Mouse (Mus musculus) c-Kit-positive CD71-negative TER-119-negative erythroid progenitor cells, embryonic 14.5 days (primary cell): ENCODE results near the gene Tk2.
"Not testable (repeated sequence)": the region's sequence is repeated elsewhere in the genome, so short reads cannot be mapped to it uniquely, and the experiment has no call there.

Source experiments
- DNase-seq: peaks from one replicate; pipeline ENCODE4 v3.0.0-alpha.2; 2013; ENCODE audit warnings: low read depth

Tk2 gene

GRCm38 (mm10) chr8:104248276-104248675 is at the start of gene Tk2:
TSS of gene Tk2 (minus strand) at chr8:104248558.
- DNase-seq: peak; percentile 66

DNA sequence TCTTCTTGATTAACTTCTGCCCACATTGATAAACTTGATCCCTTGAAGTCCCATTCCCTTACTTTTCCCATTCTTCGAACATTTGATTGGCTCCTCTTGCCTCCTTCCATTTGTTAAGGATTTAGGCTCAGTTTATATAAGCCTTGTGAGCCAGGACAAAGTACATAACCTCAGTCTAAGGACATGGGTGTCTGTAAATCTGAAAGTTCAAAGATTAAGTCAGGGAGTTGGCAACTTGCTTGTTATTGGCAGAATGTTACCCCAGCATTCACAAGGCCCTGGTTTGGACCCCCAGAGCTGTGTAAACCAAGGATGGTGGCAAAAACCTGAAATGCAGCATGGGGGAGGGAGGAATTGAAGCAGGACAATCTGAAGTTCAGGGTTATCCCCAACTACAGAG is 46.0 kb upstream of the Tk2 start:
- DNase-seq: no peak

DNA sequence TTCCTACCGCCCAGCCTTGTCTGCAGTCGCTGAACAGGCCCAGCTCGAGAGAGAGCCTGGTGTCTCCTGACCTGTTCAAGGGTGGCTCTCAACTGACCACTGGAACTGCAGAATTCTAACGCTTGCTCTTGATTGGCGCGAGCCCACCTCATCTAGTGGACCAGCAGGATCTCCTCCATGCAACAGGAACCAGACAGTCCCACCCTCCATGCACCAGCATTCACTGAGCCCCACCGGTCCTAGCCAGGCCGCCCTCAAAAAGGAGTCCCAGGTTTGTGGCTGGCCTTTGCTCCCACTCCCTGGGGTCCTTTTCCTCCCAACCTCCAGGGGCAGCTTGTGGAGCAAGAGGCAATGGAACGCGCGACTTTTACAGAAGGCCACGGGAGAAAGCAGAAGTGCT is 44.7 kb upstream of the Tk2 start, which contains the start of gene Cmtm2a:
Gene Cmtm2a, minus strand, starts transcription at position 101 of the 400 bp plus-strand sequence.
- DNase-seq: not testable (repeated sequence)

DNA sequence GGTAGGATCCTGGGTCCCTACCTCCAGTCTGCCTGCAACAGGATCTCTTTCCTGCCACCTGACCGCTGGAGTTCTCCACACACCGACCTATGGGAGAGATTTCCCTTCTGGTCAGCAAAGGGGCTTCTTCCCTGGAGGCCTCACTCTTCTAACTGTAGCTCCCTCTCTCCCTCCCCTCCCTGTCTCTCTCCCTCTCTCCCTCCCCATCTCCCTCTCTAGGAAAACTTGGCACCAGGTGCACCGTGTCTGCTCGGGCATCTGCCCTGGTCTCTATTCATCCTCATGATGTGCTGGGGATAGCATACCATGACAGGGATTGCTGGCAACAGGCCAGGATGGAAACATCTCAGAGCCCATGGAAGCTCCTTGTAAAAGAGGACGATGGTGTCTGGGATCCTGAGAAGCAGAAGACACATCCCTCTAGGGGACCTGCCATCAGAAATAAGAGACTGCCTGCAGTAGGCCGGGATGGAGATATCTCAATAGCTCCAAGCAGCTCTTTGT is 20.6 kb upstream of the Tk2 start:
- DNase-seq: no peak

GRCm38 (mm10) chr8:104268368-104268767 is 20.0 kb upstream of the Tk2 start:
- DNase-seq: no peak

DNA sequence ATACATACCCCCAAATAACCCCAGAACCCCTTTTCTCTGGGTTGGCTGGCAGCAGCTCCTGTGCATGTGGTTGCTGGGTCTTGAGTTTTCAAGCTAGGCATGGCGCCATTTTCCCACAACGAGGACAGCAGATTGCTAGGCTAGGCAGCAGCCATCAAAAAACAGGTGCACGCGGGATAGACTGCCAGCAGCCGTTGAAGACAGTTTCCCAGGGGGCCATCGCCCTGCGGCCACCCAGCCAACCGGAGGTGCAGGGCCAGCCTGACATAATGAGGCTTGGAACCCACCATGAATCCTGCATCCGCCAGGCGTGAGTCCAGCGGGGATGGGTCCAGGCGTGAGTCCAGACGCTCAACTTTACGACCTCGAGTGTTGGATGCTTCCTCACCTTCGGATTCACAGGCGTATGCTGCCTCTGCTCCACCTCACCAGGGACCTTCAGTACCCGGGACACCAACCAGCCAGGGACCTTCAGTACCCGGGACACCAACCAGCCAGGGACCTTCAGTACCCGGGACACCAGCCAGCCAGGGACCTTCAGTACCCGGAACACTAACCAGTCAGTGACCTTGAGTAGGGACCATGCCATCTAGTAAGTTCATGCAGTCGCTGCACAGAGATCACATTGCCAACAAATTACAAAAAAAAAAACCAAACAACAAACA is 16.0 kb upstream of the Tk2 start:
- not testable (repeated sequence) for DNase-seq

GRCm38 (mm10) chr8:104261802-104262201 is 13.4 kb upstream of the Tk2 start:
- not testable (repeated sequence) for DNase-seq

DNA sequence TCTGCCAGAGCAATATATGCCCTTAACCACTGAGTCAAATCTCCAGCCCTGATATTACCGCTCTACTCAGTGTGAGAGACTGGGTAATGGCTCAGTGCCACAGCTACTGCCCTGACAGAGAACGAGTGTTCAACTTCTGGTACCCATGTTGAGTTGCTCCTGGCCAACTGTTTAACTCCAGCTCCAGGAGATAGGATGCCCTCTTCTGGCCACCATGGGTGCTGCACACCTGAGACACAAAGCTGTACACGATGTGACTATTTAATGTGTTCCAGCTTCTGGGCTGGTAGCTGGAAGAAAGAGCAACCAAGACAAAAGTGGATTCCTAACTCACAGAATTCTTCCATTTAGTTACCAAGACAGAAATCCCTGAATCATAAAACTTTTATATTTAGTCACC is 4.7 kb upstream of the Tk2 start:
- no peak for DNase-seq

- DNase-seq: no peak
Measured at GRCm38 (mm10) chr8:104251461-104251860, 3.1 kb upstream of the Tk2 start.

DNA sequence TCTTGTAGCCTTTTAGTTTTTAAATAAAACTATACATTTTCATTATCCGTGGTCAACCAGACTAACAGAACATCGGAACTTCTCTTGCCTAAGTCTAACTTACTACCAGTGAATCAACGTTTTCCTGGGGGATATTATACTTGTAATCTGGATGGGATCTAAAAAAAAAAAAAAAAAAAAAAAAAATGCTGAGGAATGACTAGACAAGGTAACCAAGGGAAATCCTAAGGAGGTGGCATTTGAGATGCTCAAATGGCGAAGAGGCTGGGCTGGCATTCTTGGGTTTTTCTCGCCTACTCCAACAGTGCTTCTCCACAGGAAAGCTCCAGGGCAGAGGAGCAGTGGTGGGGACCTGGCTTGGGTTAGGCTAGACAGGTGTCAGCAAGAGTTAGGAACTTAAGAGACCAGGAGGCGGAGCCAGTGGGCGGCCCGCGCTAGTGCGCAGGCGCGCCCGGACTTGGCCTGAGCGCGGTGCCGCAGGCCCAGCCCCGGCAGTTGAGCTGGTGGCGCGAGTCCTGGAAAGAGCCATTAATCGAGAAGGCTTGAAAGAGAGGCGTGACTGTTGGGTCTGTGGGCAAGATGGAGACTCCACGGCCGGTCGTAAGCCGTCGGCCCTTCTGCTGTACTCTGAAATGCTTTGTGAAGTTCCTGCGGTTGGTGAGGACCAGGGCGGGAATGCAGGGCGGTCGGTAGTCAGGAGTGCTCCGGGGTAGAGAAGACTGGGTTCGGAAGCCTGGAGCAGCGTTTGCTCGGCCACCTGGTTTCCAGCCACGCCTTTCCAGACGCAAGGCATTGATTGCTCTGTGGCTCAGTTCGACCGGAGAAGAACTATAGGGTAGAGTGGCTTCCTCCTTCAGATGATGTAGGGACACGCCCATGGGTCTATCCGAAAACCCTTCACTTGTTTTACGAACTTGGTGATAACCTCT is 2.3 kb upstream of the Tk2 start, which contains the start of gene Cklf:
Gene Cklf, plus strand, starts transcription at position 423 of the 929 bp plus-strand sequence.
- peak; percentile 76 for DNase-seq

DNA sequence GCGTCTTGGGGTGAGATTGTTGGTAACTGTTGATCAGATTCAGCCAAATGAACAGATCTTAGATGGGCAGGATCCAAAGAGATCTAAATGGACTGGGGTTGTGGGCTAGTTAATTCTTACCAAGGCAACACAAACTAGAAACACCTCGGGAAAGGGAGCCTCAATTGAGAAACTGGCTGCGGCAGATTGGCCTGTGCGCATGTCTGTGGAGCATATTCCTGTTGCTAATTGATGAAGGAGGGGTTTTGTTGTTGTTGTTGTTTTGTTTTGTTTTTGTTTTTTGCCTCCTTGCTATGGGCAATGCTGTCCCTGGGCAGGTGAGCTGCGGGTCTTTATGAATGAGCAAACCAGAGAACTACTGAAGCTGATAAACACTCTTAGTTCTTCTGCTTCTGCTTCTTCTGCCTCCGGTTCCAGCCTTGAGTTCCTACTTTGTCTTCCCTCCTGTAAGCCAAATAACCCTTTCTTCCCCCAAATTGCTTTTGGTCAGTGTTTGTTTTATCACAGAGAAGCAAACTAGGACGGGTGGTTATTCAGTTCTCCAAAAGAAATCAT is 1.2 kb upstream of the Tk2 start:
- DNase-seq: no peak

DNA sequence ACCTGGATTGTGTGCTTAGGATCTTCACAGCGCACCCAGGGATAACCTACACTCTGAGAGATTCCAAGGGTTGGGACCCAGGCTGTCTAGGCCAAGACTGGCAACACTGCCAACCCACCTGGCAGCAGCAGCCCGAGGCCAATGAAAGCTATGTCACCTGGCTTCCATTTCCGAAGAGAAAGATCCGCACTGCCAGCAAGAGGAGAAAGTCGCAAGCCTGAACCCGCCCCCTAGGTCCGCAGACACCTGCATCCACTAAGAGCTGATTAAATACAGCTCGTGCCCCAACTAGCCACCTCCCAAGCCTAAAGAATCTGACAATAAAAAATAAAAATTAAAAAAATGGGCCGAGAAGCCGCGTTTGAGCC is 466 bp downstream of the Tk2 start:
- no peak for DNase-seq

DNA sequence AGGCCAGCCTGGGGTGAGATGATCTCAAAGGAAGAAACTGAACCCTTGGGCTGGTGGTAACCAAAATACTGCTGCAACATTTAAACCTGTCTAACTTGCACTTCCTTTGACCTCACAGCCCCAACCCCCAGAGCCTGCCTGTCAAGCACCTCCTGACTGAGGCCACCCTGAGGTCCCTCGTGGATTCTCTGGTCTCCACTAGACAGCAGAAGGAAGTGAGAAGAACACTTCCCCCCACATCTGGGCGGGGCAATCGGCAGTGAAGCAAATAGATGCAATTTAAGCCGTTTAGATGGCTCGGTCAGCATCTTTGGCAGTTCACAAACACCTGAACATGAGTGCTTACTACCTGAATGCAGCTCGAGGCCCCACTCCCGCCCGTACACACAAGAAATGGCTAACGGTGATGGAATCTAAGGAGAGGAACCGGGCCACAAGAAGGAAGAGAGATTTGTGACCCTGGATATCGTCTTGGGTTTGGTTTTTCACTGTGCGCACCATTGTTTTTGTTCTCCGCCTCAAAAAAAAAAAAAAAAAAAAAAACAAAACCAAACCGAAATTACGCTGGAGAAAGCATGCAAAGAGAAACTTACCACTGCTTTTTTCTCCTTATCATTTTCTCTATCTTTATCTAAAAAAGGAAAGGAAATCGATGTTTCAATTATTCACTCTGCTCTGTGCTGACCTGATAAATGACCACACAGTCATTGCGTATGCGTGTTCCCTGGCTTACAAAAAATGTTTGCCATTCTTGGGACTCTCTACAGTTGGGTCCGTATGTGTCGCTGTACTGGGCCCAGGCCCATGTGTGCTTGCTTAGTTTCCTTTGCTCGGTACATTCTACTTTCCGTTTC is 1.1 kb downstream of the Tk2 start:
- DNase-seq: no peak

- DNase-seq: no peak
Measured at GRCm38 (mm10) chr8:104246621-104247020, 1.7 kb downstream of the Tk2 start.

DNA sequence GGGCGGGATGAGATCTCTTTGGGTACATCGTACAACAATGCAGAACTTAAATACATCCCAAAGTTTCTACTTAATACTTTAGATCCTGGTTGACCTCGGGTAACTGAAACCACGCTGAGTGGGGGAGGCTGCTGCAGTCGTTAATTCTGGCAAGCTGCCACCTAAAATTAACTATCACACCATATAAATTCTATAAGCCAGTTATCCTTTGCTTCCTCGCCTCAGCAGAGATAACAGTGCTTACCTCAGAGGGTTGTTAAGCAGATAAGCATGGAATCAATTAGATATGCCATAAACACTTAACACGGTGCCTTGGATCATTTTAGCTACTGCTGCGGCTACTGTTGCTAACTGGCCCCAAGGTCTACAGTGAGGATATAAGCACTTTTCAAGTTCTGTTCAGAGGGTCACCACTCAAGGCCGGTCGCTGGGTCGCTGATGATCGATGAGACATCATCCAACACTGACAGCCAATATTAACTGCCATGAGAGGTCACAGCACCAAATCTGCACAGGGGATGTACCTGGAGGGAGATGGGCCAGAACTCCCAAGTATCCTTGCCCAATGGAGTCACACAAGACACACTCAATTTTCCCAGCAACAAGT is 6.2 kb downstream of the Tk2 start:
- no peak for DNase-seq

GRCm38 (mm10) chr8:104239418-104239861 is 8.9 kb downstream of the Tk2 start:
- no peak for DNase-seq

DNA sequence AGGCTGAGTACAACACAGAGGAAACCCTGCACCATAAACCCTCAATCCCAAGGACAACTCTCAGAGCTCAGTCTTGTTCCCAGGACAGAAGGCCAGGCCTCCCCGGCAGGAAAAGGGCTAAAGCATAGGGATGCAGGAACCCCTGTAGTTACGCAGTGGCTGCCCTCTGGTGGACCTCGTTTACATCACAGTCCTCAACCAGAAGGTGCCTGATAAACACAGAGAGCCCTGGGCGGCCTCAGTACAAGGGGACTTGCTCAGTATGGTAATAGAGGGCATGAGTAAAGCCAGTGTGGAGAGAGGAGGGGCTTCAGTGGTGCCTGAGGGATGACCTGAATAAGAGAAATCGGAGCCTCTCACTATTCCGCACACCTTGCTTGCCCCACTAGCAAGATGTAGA is 13.8 kb downstream of the Tk2 start:
- DNase-seq: no peak

GRCm38 (mm10) chr8:104232919-104233318 is 15.4 kb downstream of the Tk2 start:
- no peak for DNase-seq

GRCm38 (mm10) chr8:104232039-104232438 is 16.3 kb downstream of the Tk2 start:
- no peak for DNase-seq

GRCm38 (mm10) chr8:104230377-104230776 is 18.0 kb downstream of the Tk2 start:
- DNase-seq: no peak

DNA sequence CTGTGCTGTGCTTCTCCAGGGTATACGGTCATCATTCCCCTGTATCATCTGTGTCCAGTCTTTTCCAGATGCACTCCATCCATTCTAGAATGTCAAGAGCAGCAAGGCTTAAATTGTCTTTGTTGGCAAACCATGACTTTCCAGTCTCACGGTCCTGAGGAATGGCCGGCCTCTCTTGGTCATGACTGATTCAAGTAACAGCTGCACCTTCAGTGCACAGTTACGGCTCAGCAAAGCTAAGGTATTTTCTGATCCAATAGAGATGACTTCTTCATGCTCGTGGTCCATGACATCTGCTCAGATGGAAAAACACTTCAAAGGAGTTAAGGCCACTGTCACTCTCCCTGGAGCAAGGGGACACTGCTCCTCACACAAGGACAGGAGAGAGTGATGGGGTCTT is 21.3 kb downstream of the Tk2 start:
- DNase-seq: no peak
